Mouse (Mus musculus) neural tube, embryonic 12.5 days (tissue): ENCODE data around the gene Lyg2. TPM values are rescaled to one million over a fixed set of nuclear protein-coding genes. Genes with fewer than 3 reads are reported as not detected.

Experiments used
- ATAC-seq: fragments of 200-750 bp; cut with Nextera tagmentation; 2 replicates; pipeline ENCODE4 v1.8.0; 2017; ENCODE audit warnings: low read depth, mild to moderate bottlenecking, moderate TSS enrichment, moderate library complexity; ENCODE audit not compliant: low FRiP score
- H3K27ac ChIP-seq: fragments of 300-500 bp; sonication (generic); 2 replicates; pipeline ENCODE4 v1.5.1; 2016
- H3K27me3 ChIP-seq: fragments of 300-500 bp; sonication (generic); replicated peaks from 2 replicates; pipeline ENCODE4 v1.6.1; 2016; ENCODE audit warnings: mild to moderate bottlenecking
- H3K36me3 ChIP-seq: fragments of 300-500 bp; sonication (generic); 2 replicates; pipeline ENCODE4 v1.6.1; 2016; ENCODE audit warnings: mild to moderate bottlenecking
- H3K4me1 ChIP-seq: fragments of 300-500 bp; sonication (generic); 2 replicates; pipeline ENCODE4 v1.6.1; 2016
- H3K4me2 ChIP-seq: fragments of 300-500 bp; sonication (generic); replicated peaks from 2 replicates; pipeline ENCODE4 v1.6.1; 2016; ENCODE audit warnings: mild to moderate bottlenecking
- H3K4me3 ChIP-seq: fragments of 300-500 bp; sonication (generic); 2 replicates; pipeline ENCODE4 v1.5.1; 2016
- H3K9ac ChIP-seq: fragments of 300-500 bp; sonication (generic); 2 replicates; pipeline ENCODE4 v1.6.1; 2016; ENCODE audit warnings: mild to moderate bottlenecking
- H3K9me3 ChIP-seq: fragments of 300-500 bp; sonication (generic); 2 replicates; pipeline ENCODE4 v1.6.1; 2016; ENCODE audit warnings: mild to moderate bottlenecking
- WGBS: fragments of 180-500 bp; shearing (Covaris S2); methylation state at CpG from one replicate; pipeline ENCODE4 v1.1.7; 2016; 5-methylcytosine and 5-hydroxymethylcytosine counted together
- polyA plus RNA-seq: library from polyadenylated mRNA; unstranded; fragments of >200 nt; fragmentation: Nextera tagmentation; extraction: Ambion mirVana; gene quantifications from 2 replicates; pipeline ENCODE4 v1.2.1, GENCODE M21; 2016

Lyg2 gene
- polyA plus RNA-seq: not detected in 2 replicates

- Histone ChIP-seq H3K27ac (no peak within 1 kb of the TSS), H3K4me3 (no peak within 1 kb of the TSS), H3K36me3 (no peaks in the 10 kb centered on the region), H3K9me3 (no peaks in the 10 kb centered on the region), H3K27me3 (no peaks in the 10 kb centered on the region), H3K9ac (no peak within 1 kb of the TSS), H3K4me1 (no peaks in the 10 kb centered on the region), H3K4me2 (no peak within 1 kb of the TSS)
- WGBS: 76% methylated on average over 5 of the region's 5 CpGs
- ATAC-seq: no peak
Observed at GRCm38 (mm10) chr1:37916393-37916792, at the start of gene Lyg2. Gene Lyg2, minus strand, starts transcription at chr1:37916493.

GRCm38 (mm10) chr1:37965571-37965970 is 49.3 kb upstream of the Lyg2 start:
- no peak overlapping the region for H3K9ac ChIP-seq
- H3K36me3 ChIP-seq: no peaks in the 10 kb centered on the region
- H3K4me1 ChIP-seq: no peaks in the 10 kb centered on the region
- no peak for ATAC-seq
- H3K27ac ChIP-seq: no peak overlapping the region
- H3K9me3 ChIP-seq: no peaks in the 10 kb centered on the region
- H3K27me3 ChIP-seq: no peaks in the 10 kb centered on the region
- no peak overlapping the region for H3K4me3 ChIP-seq
- no peak overlapping the region for H3K4me2 ChIP-seq
- 40% methylated on average over 10 of the region's 10 CpGs for WGBS

DNA sequence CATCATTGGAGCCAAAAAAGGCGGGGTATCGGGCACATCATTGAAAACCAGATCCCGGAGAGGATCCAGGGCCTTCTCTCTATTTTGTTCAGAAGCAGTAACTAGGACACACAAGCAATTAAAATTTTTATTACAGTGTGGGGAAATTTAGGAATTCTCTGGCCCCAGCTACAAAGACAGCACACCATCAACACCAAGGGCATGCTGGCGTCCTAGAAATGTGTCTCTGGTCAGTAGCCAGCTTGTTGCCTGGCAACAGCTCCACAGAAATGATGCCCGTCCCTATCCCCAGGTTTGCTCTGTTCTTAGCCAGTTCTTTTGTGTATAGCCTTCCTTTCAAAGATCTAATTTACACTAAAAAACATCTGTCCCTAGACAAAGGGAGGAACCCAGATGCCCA is 43.2 kb upstream of the Lyg2 start:
- Histone ChIP-seq H3K9me3 (no peaks in the 10 kb centered on the region), H3K9ac (no peak overlapping the region), H3K27ac (no peak overlapping the region), H3K4me3 (no peak overlapping the region), H3K27me3 (no peaks in the 10 kb centered on the region), H3K4me2 (no peak overlapping the region), H3K36me3 (no peaks in the 10 kb centered on the region), H3K4me1 (0 out of 2 replicates have a peak, but pooled peaks cover 3% of the 10 kb centered on the region)
- no peak for ATAC-seq
- 61% methylated on average over 5 of the region's 5 CpGs for WGBS

DNA sequence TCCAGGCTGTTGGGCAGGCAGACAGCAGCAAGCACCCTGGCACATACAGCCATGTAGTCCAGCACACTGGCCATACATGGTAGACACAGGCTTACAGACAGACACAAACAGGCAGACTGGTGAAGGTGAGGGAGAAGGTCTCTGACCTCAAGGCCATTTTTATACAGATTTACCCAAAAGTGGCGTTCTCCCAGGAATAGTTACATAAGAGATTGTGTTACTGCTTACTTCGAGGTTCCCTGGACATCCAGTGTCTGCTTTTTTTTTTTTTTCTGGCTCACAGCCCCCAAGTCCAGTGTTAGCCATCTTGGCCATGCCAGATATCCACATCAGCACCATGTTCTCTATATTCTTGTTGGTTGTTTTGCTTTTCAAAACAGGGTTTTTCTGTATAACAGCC is 42.2 kb upstream of the Lyg2 start:
- Histone ChIP-seq H3K4me1 (0 out of 2 replicates have a peak, but pooled peaks cover 3% of the 10 kb centered on the region), H3K36me3 (no peaks in the 10 kb centered on the region), H3K4me2 (no peak overlapping the region), H3K9ac (no peak overlapping the region), H3K4me3 (no peak overlapping the region), H3K27ac (no peak overlapping the region), H3K9me3 (no peaks in the 10 kb centered on the region), H3K27me3 (no peaks in the 10 kb centered on the region)
- ATAC-seq: no peak
- WGBS: 76% methylated on average over 2 of the region's 2 CpGs

DNA sequence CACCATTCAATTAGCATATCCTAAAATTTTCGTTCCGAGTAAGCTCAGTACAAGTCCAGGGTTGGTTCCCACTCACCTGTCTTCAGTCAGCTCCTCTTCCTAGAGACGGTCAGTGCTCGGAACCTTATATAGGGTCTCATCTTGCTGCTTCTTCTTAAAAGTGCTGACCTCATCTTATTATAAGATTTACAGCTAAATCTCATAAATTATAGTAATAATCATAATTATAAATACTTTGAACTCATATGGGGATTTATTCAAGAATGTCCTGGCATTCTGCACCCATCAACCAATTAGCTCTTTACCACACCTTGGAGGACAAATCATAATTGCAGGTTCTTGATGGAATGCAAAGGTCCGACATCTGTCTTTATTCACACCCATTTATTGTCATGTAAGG is 41.4 kb upstream of the Lyg2 start, which contains the start of gene Lyg1:
Gene Lyg1, minus strand, starts transcription at position 101 of the 400 bp plus-strand sequence.
- H3K27me3 ChIP-seq: no peaks in the 10 kb centered on the region
- H3K4me2 ChIP-seq: no peak within 1 kb of the TSS
- H3K4me3 ChIP-seq: no peak within 1 kb of the TSS
- no peak for ATAC-seq
- 83% methylated on average over 5 of the region's 5 CpGs for WGBS
- no peaks in the 10 kb centered on the region for H3K36me3 ChIP-seq
- no peaks in the 10 kb centered on the region for H3K9me3 ChIP-seq
- H3K4me1 ChIP-seq: 0 out of 2 replicates have a peak, but pooled peaks cover 3% of the 10 kb centered on the region
- H3K9ac ChIP-seq: no peak within 1 kb of the TSS
- H3K27ac ChIP-seq: no peak within 1 kb of the TSS

- 36% methylated on average over 3 of the region's 3 CpGs for WGBS
- H3K9ac ChIP-seq: no peak overlapping the region
- H3K36me3 ChIP-seq: no peaks in the 10 kb centered on the region
- H3K4me3 ChIP-seq: no peak overlapping the region
- ATAC-seq: no peak
- no peak overlapping the region for H3K27ac ChIP-seq
- no peaks in the 10 kb centered on the region for H3K27me3 ChIP-seq
- H3K9me3 ChIP-seq: no peaks in the 10 kb centered on the region
- H3K4me1 ChIP-seq: 0 out of 2 replicates have a peak, but pooled peaks cover 3% of the 10 kb centered on the region
- no peak overlapping the region for H3K4me2 ChIP-seq
Observed at GRCm38 (mm10) chr1:37956690-37957431, 40.6 kb upstream of the Lyg2 start.

- 90% methylated on average over 2 of the region's 2 CpGs for WGBS
Observed at GRCm38 (mm10) chr1:37955251-37955650, 39.0 kb upstream of the Lyg2 start.

GRCm38 (mm10) chr1:37954786-37955185 is 38.5 kb upstream of the Lyg2 start:
- Histone ChIP-seq H3K9me3 (no peaks in the 10 kb centered on the region), H3K4me1 (0 out of 2 replicates have a peak, but pooled peaks cover 3% of the 10 kb centered on the region), H3K4me2 (no peak overlapping the region), H3K27ac (no peak overlapping the region), H3K27me3 (no peaks in the 10 kb centered on the region), H3K9ac (no peak overlapping the region), H3K36me3 (no peaks in the 10 kb centered on the region), H3K4me3 (no peak overlapping the region)
- no peak for ATAC-seq
- WGBS: 87% methylated on average over 7 of the region's 7 CpGs

More at GRCm38 (mm10) chr1:37955251-37955650, 39.0 kb upstream of the Lyg2 start:
- H3K4me2 ChIP-seq: no peak overlapping the region
- H3K4me3 ChIP-seq: no peak overlapping the region
- H3K27ac ChIP-seq: no peak overlapping the region
- ATAC-seq: no peak
- H3K4me1 ChIP-seq: 0 out of 2 replicates have a peak, but pooled peaks cover 3% of the 10 kb centered on the region
- no peak overlapping the region for H3K9ac ChIP-seq
- H3K27me3 ChIP-seq: no peaks in the 10 kb centered on the region
- no peaks in the 10 kb centered on the region for H3K9me3 ChIP-seq
- H3K36me3 ChIP-seq: no peaks in the 10 kb centered on the region

GRCm38 (mm10) chr1:37948906-37949305 is 32.6 kb upstream of the Lyg2 start:
- H3K36me3 ChIP-seq: no peaks in the 10 kb centered on the region
- H3K9me3 ChIP-seq: no peaks in the 10 kb centered on the region
- no peak overlapping the region for H3K9ac ChIP-seq
- ATAC-seq: no peak
- H3K4me2 ChIP-seq: no peak overlapping the region
- H3K4me3 ChIP-seq: no peak overlapping the region
- no peaks in the 10 kb centered on the region for H3K4me1 ChIP-seq
- H3K27ac ChIP-seq: no peak overlapping the region
- H3K27me3 ChIP-seq: no peaks in the 10 kb centered on the region
- WGBS: 80% methylated on average over 2 of the region's 2 CpGs

DNA sequence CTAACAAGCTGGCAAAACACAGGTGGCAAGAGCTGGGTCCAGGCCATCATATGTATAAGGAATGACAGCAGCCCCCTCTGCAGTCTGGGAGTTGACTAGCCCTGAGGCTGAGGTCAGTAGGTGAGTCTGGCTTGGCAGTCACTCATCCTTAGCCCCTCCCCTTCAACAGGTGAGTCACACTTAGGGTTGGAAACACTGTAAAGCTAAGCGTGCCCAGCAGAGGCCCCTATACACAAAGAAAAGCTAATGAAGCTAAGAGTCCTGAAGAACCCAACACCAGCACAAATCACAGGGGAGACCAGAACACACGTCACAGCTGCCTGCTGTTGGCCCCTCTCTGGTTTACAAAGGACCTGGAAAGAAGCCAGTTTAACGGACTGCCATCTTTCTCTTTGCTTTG is 15.5 kb upstream of the Lyg2 start:
- Histone ChIP-seq H3K9me3 (no peaks in the 10 kb centered on the region), H3K4me1 (no peaks in the 10 kb centered on the region), H3K9ac (no peak overlapping the region), H3K36me3 (no peaks in the 10 kb centered on the region), H3K4me3 (no peak overlapping the region), H3K27ac (no peak overlapping the region), H3K27me3 (no peaks in the 10 kb centered on the region), H3K4me2 (no peak overlapping the region)
- no peak for ATAC-seq
- 32% methylated on average over 3 of the region's 3 CpGs for WGBS

DNA sequence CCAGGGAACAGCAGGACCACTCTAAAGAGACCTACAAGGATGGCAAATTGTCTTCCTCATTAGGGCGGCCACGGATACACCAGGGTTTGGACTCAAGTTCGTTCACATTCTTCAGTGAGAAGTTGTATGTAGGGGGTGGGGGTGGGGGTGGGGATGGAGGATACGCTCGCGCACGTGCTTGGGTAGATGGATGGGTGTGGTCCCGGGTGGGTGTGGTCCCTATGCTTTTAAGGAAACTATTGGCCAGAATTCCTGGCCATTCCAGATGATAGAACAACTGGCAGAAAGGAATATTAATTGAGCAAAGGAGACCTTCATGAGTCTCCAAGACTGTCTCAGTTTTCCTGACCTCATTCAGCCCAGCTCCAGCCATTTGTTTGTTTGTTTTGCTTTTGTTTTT is 9.7 kb upstream of the Lyg2 start:
- H3K27ac ChIP-seq: no peak overlapping the region
- H3K27me3 ChIP-seq: no peaks in the 10 kb centered on the region
- WGBS: 76% methylated on average over 8 of the region's 8 CpGs
- H3K9me3 ChIP-seq: no peaks in the 10 kb centered on the region
- no peaks in the 10 kb centered on the region for H3K36me3 ChIP-seq
- no peak overlapping the region for H3K4me3 ChIP-seq
- H3K4me1 ChIP-seq: no peaks in the 10 kb centered on the region
- H3K9ac ChIP-seq: no peak overlapping the region
- no peak for ATAC-seq
- H3K4me2 ChIP-seq: no peak overlapping the region

GRCm38 (mm10) chr1:37922536-37922935 is 6.2 kb upstream of the Lyg2 start:
- no peaks in the 10 kb centered on the region for H3K4me1 ChIP-seq
- H3K9me3 ChIP-seq: no peaks in the 10 kb centered on the region
- no peak for ATAC-seq
- H3K27me3 ChIP-seq: no peaks in the 10 kb centered on the region
- no peak overlapping the region for H3K27ac ChIP-seq
- H3K4me2 ChIP-seq: no peak overlapping the region
- no peak overlapping the region for H3K4me3 ChIP-seq
- H3K9ac ChIP-seq: no peak overlapping the region
- no peaks in the 10 kb centered on the region for H3K36me3 ChIP-seq
- WGBS: 48% methylated on average over 8 of the region's 8 CpGs

DNA sequence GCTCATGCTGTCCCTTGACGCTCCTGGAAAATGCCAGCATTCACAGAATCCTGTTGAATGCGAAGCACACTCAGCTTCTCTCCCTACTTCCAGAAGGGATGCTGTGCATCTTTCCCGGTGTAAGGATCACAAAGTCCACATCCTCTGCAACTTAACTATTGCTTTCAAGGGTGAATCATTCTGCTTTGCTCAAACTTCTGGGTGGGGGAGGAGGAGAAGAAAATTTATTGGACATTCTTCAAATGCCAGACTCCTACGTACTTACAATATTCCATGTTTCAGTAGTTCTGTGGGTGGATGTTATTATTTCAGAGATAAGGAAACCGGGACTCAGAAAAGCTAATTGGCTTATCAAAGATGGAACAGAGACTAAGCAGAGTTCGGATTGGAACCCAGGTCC is 1.8 kb upstream of the Lyg2 start:
- Histone ChIP-seq H3K9ac (no peak overlapping the region), H3K9me3 (no peaks in the 10 kb centered on the region), H3K27me3 (no peaks in the 10 kb centered on the region), H3K27ac (no peak overlapping the region), H3K4me2 (no peak overlapping the region), H3K4me1 (no peaks in the 10 kb centered on the region), H3K4me3 (no peak overlapping the region), H3K36me3 (no peaks in the 10 kb centered on the region)
- WGBS: 81% methylated on average over 6 of the region's 6 CpGs
- no peak for ATAC-seq
